Mouse (Mus musculus) stomach, embryonic 16.5 days (tissue): ENCODE measurements around the gene Misp. TPM values are rescaled to one million over a fixed set of nuclear protein-coding genes. Genes with fewer than 3 reads are reported as not detected.

Experiments
- ATAC-seq: fragments of 200-750 bp; cut with Nextera tagmentation; 2 replicates; pipeline ENCODE4 v1.8.0; 2017; ENCODE audit warnings: moderate number of reproducible peaks, moderate TSS enrichment; ENCODE audit not compliant: insufficient read depth, low FRiP score
- H3K27ac ChIP-seq: fragments of 300-500 bp; sonication (generic); 2 replicates; pipeline ENCODE4 v1.5.1; 2014; ENCODE audit warnings: low read length
- H3K27me3 ChIP-seq: fragments of 300-500 bp; sonication (generic); 2 replicates; pipeline ENCODE4 v1.6.1; 2014; ENCODE audit warnings: low read length, control low read depth, mixed read lengths; ENCODE audit not compliant: control insufficient read depth, insufficient read depth
- H3K36me3 ChIP-seq: fragments of 300-500 bp; sonication (generic); 2 replicates; pipeline ENCODE4 v1.6.1; 2014; ENCODE audit warnings: low read length; ENCODE audit not compliant: control insufficient read depth, insufficient read depth
- H3K4me1 ChIP-seq: fragments of 300-500 bp; sonication (generic); 2 replicates; pipeline ENCODE4 v1.6.1; 2014; ENCODE audit warnings: low read length, control low read depth, mixed read lengths; ENCODE audit not compliant: control insufficient read depth, insufficient read depth
- H3K4me2 ChIP-seq: fragments of 300-500 bp; sonication (generic); 2 replicates; pipeline ENCODE4 v1.6.1; 2014; ENCODE audit warnings: low read depth, low read length, mixed read lengths
- H3K4me3 ChIP-seq: fragments of 300-500 bp; sonication (generic); replicated peaks from 2 replicates; pipeline ENCODE4 v1.5.1; 2014; ENCODE audit warnings: mild to moderate bottlenecking, low read length
- H3K9ac ChIP-seq: fragments of 300-500 bp; sonication (generic); 2 replicates; pipeline ENCODE4 v1.6.1; 2014; ENCODE audit warnings: low read length
- H3K9me3 ChIP-seq: fragments of 300-500 bp; sonication (generic); replicated peaks from 2 replicates; pipeline ENCODE4 v1.6.1; 2016; ENCODE audit warnings: low read length, control low read depth; ENCODE audit not compliant: control insufficient read depth
- WGBS: fragments of 180-500 bp; shearing (Covaris S2); extraction: QIAGEN DNeasy Blood & Tissue Kit; methylation state at CpG from one replicate; pipeline ENCODE4 v1.1.7; 2014; 5-methylcytosine and 5-hydroxymethylcytosine counted together
- microRNA-seq: library from miRNA; unstranded; fragments of <30 nt; microRNA quantifications from one replicate; pipeline ENCODE4, GENCODE M21; 2016
- polyA plus RNA-seq: library from polyadenylated mRNA; unstranded; fragments of >200 nt; fragmentation: Nextera tagmentation; extraction: Ambion mirVana; gene quantifications from 2 replicates; pipeline ENCODE4 v1.2.1, GENCODE M21; 2015

The Misp gene
- polyA plus RNA-seq, 1 experiment from 2014 or later, result 50.6 TPM

DNA sequence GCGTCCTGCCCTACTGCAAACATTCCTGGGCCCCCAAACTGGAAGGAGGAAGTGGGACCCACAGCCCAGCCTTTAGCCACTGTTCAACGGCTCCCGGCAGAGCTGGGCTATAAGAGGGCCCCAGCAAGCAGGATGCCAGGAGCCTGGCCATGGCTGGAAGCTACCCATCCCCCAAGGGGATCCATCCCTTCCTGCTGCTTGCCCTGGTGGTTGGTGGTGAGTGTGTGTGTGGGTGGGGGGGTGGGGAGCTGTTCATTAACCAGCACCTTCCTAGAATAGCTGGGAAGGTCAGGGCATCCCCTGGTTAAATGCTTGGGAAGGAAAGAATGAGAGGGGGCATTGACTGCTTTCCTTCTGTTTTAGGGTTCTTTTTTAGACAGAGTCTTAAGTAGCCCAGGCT is 58.7 kb downstream of the Misp start:
- no peak overlapping the region for H3K27ac ChIP-seq
- no peaks in the 10 kb centered on the region for H3K9me3 ChIP-seq
- no peaks in the 10 kb centered on the region for H3K36me3 ChIP-seq
- H3K9ac ChIP-seq, result no peak overlapping the region
- H3K4me2 ChIP-seq, result no peak overlapping the region
- peaks cover 3% of the 10 kb centered on the region; the same call in 1 of the 2 replicates for H3K4me1 ChIP-seq
- no peaks in the 10 kb centered on the region for H3K27me3 ChIP-seq
- ATAC-seq, result no peak
- H3K4me3 ChIP-seq, result no peak overlapping the region
- WGBS, result 19% methylated on average over 3 of the region's 3 CpGs

Small RNAs within 50 kb of the gene (microRNA-seq; reads per million reads assigned to microRNA genes)
- gene Mir6910, result not detected

Other genes with a start within 250 kb of the Misp start
- gene Theg, start 233.7 kb upstream of the Misp start, polyA plus RNA-seq, result not detected in 2 replicates
- 0.03 TPM in 1 of 2 replicates, not detected in the other for gene C2cd4c, start 207.0 kb upstream of the Misp start, polyA plus RNA-seq
- 3.0 and 3.2 TPM in 2 replicates for gene Shc2, start 183.1 kb upstream of the Misp start, polyA plus RNA-seq
- not detected in 2 replicates for gene Odf3l2, start 175.3 kb upstream of the Misp start, polyA plus RNA-seq
- gene Madcam1, start 156.4 kb upstream of the Misp start, polyA plus RNA-seq, result 33.7 and 41.9 TPM in 2 replicates
- gene Tpgs1, start 151.6 kb upstream of the Misp start, polyA plus RNA-seq, result 47.4 and 53.2 TPM in 2 replicates
- gene Cdc34, start 138.8 kb upstream of the Misp start, polyA plus RNA-seq, result 84.6 and 86.3 TPM in 2 replicates
- 0.31 and 0.44 TPM in 2 replicates for gene Gzmm, start 132.0 kb upstream of the Misp start, polyA plus RNA-seq
- gene Bsg, start 116.5 kb upstream of the Misp start, polyA plus RNA-seq, result 983 and 1,041 TPM in 2 replicates
- gene Hcn2, start 104.4 kb upstream of the Misp start, polyA plus RNA-seq, result not detected in 2 replicates
- 33.3 and 40.9 TPM in 2 replicates for gene Polrmt, start 74.4 kb upstream of the Misp start, polyA plus RNA-seq
- 0.37 and 0.50 TPM in 2 replicates for gene Fgf22, start 65.9 kb upstream of the Misp start, polyA plus RNA-seq
- gene Rnf126, start 54.0 kb upstream of the Misp start, polyA plus RNA-seq, result 29.9 and 34.8 TPM in 2 replicates
- 18.1 and 23.1 TPM in 2 replicates for gene Fstl3, start 43.7 kb upstream of the Misp start, polyA plus RNA-seq
- 0.55 and 0.72 TPM in 2 replicates for gene Prss57, start 30.0 kb upstream of the Misp start, polyA plus RNA-seq
- gene Palm, start 27.4 kb upstream of the Misp start, polyA plus RNA-seq, result 56.8 and 58.0 TPM in 2 replicates
- gene Ptbp1, start 33.4 kb downstream of the Misp start, polyA plus RNA-seq, result 268 and 308 TPM in 2 replicates
- 4.1 and 7.2 TPM in 2 replicates for gene Prtn3, start 53.5 kb downstream of the Misp start, polyA plus RNA-seq
- gene Plppr3, start 53.6 kb downstream of the Misp start, polyA plus RNA-seq, result 28.7 and 29.1 TPM in 2 replicates
- gene Elane, start 65.3 kb downstream of the Misp start, polyA plus RNA-seq, result 6.3 and 9.8 TPM in 2 replicates
- not detected in 2 replicates for gene Cfd, start 69.9 kb downstream of the Misp start, polyA plus RNA-seq
- gene Med16, start 87.9 kb downstream of the Misp start, polyA plus RNA-seq, result 39.6 and 42.3 TPM in 2 replicates
- gene Gm26602, start 89.9 kb downstream of the Misp start, polyA plus RNA-seq, result 4.1 TPM in 1 of 2 replicates, not detected in the other
- gene Kiss1r, start 96.0 kb downstream of the Misp start, polyA plus RNA-seq, result 0.89 and 0.97 TPM in 2 replicates
- 160 and 176 TPM in 2 replicates for gene R3hdm4, start 100.2 kb downstream of the Misp start, polyA plus RNA-seq
- gene Arid3a, start 106.1 kb downstream of the Misp start, polyA plus RNA-seq, result 4.9 and 5.2 TPM in 2 replicates
- gene Wdr18, start 139.2 kb downstream of the Misp start, polyA plus RNA-seq, result 76.7 and 86.9 TPM in 2 replicates
- 0.21 and 0.45 TPM in 2 replicates for gene Grin3b, start 149.7 kb downstream of the Misp start, polyA plus RNA-seq
- 5.6 TPM in 2 replicates for gene Tmem259, start 163.3 kb downstream of the Misp start, polyA plus RNA-seq
- gene Cnn2, start 167.6 kb downstream of the Misp start, polyA plus RNA-seq, result 333 and 334 TPM in 2 replicates
- 6.3 and 7.4 TPM in 2 replicates for gene Abca7, start 175.5 kb downstream of the Misp start, polyA plus RNA-seq
- 7.8 and 9.7 TPM in 2 replicates for gene Arhgap45, start 195.7 kb downstream of the Misp start, polyA plus RNA-seq
- gene Polr2e, start 218.8 kb downstream of the Misp start, polyA plus RNA-seq, result 174 and 180 TPM in 2 replicates
- 445 and 507 TPM in 2 replicates for gene Gpx4, start 226.2 kb downstream of the Misp start, polyA plus RNA-seq